Mouse (Mus musculus): ENCODE data around the gene Hnrnph3.

Hnrnph3 gene

GRCm38 (mm10) chr10:62984072-62984471, 39.9 kb downstream of the Hnrnph3 start:
- no peak for DNase-seq (ENCODE audit: low spot score in 2 of 2)

DNA sequence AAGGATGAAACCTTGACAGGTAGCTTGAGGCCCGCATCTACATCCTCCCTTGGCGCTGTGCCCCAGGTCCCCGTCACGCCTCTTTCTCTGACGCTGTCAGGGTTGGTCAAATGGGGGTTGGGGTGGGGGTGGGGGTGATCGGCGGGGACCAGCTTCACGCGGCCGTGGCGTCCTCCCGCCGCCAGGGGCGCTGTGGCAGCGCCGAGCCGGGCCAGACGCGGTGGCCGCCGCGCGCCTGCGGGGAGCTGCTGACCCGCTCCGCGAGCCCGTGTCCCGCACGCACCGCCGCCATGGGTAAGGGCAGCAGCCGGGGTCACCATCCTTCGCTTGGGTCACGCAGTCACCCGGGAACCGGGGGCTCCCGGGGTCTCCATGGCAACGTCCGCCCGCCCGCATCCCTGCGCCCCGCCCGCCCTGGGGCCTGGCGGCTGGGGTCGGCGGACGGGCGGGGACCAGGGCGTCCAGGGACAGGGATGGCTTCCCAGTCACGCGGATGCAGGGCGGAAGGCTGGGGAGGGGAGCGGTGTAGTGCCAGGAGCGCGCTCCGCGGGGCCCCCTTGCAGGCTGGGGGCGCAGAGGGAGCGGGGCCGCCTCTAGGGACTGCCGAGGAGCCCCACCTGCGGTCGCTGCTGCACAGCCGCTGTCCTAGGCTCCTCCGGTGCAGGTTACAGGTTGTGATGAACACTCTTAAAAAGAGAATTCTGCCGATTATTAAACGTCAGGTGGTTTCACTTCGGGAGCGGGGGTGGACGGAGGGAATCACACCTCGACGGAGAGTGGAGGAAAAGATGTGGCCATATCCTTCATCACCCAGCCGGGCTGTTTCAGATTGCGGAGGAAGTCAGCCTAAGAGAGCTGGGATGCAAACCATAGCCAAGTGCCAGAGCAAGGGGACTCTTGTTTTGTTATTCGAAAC, 43.7 kb downstream of the Hnrnph3 start, which contains the start of gene Rufy2:
Gene Rufy2 (plus strand): TSS at position 185 of the 916 bp plus-strand sequence.
- DNase-seq (ENCODE audit: low spot score in 2 of 2) = peak; percentile 82 to 95

GRCm38 (mm10) chr10:62979667-62980038, 44.4 kb downstream of the Hnrnph3 start:
- DNase-seq (ENCODE audit: low spot score in 2 of 2) = no peak

- DNase-seq (ENCODE audit: low spot score in 2 of 2) = peak in 1 of 2 experiments; percentile 17
Measured at GRCm38 (mm10) chr10:62971821-62972220, 52.2 kb downstream of the Hnrnph3 start.

- no peak for DNase-seq (ENCODE audit: low spot score in 2 of 2)
Measured at GRCm38 (mm10) chr10:62966291-62966690, 57.7 kb downstream of the Hnrnph3 start.

GRCm38 (mm10) chr10:62965796-62966195, 58.2 kb downstream of the Hnrnph3 start:
- DNase-seq (ENCODE audit: low spot score in 2 of 2) = no peak
